Mouse (Mus musculus) lung, adult 2 months (tissue): ENCODE data around the gene Gba.

Experiments used
- CTCF ChIP-seq: fragments of 200-500 bp; IDR thresholded peaks from 2 replicates; pipeline ENCODE4 v1.5.1; 2011; ENCODE audit warnings: mild to moderate bottlenecking, low read length, control low read depth; ENCODE audit not compliant: insufficient read depth
- POLR2A ChIP-seq: fragments of 200-500 bp; IDR thresholded peaks from 2 replicates; pipeline ENCODE4 v1.6.1; 2011; ENCODE audit warnings: low read depth, mild to moderate bottlenecking, control low read depth, low read length, borderline replicate concordance; ENCODE audit errors: extremely low read depth

DNA sequence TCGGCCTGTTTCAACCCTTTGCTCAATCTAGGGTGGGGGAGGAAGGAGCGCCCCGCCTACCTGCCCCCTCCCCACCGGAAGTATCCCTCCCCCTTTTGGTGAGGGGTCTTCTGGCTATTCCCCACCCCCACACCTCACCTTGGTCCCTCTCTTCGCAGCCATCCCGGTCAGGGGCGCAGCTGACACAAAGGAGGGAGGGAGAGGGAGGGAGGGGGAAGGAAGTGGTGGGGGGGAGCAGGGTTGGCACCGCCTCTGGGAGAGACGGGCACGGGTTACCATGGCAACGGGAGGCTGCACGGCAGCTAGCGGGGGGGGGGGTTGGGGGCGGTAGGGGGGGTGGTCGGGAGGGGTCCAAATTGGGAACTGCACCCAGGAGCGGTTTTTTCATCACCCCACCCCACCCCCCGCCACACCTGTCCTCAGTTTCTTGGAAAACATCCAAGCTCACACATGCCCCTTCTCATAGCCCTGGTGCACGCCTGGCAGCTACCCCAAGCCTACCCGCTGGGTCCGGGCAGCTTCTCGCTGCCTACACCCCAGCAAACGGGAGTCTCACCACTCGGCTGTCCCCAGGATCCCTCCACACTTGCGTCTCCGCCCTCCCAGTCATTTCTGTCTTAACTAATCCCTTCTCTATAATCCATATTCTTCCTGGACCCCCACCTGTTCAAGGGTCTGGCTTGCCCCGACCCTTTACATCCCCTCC lies 42.4 kb downstream of the Gba start:
- TF ChIP-seq POLR2A = no peak
- TF ChIP-seq CTCF = no peak
